Mouse (Mus musculus): Measurements from ENCODE around the gene Parm1.

- TF ChIP-seq CEBPB (IDR thresholded peaks at IDR 0.05; ENCODE audit: low read depth) (no peak), MAX (IDR thresholded peaks at IDR 0.05) (no peak), CTCF (IDR thresholded peaks at IDR 0.05; ENCODE audit: control insufficient read depth, insufficient read depth, insufficient read length) (no peak), MYOG (IDR thresholded peaks at IDR 0.05; ENCODE audit: control insufficient read depth, extremely low read depth, insufficient read length) (no peak), USF1 (IDR thresholded peaks at IDR 0.05; ENCODE audit: low read depth) (no peak), MYOD1 (IDR thresholded peaks at IDR 0.05; ENCODE audit: control insufficient read depth, insufficient read length, low read depth) (no peak), FOSL1 (IDR thresholded peaks at IDR 0.05; ENCODE audit: insufficient read depth, low read length, poor library complexity, severe bottlenecking) (no peak)
These were observed 2.1 kb downstream of the Parm1 start for GRCm38 (mm10) chr5:91519521-91519920.

Data from C2C12 (cell line).